Mouse (Mus musculus) adrenal gland, adult 8-10 months (tissue): ENCODE results near the gene Eif3d. TPM values are rescaled to one million over a fixed set of nuclear protein-coding genes. Genes with fewer than 3 reads are reported as not detected.

ENCODE experiments used
- DNase-seq: peaks from one replicate; pipeline ENCODE4 v3.0.0; 2022
- total RNA-seq, 4 experiments: library from RNA; stranded (reverse); gene quantifications; 2 replicates each; pipeline ENCODE4 v1.2.4; 2022

Eif3d gene
- total RNA-seq, 4 experiments from 2014 or later, result 140 to 159 (median 147) TPM

- DNase-seq, result no peak
Observed at GRCm38 (mm10) chr15:77952921-77953320, 17.7 kb downstream of the Eif3d start.

DNA sequence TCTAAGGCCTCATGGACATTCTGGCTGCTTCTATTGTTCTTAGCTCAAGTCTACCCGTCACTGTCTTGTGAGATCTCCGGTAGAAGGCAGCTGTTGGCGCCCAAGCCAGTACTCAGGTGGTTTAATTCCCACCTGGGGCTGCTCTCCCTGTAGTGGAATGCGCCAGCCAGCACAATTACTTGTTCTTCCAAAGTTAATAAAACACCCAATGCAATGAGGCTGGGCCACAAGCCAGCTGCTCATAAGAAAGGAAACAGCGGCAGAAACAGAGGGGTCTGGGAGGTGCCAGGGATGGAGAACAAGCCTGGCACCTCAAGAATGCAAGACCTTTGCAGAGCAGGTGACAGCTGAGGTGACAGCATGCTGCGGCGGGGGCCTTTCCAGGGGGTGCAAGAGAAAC, 21.6 kb downstream of the Eif3d start:
- DNase-seq, result no peak

GRCm38 (mm10) chr15:77945711-77946110, 24.9 kb downstream of the Eif3d start:
- DNase-seq, result no peak

- no peak for DNase-seq
Observed at GRCm38 (mm10) chr15:77941563-77941962, 29.1 kb downstream of the Eif3d start.

DNA sequence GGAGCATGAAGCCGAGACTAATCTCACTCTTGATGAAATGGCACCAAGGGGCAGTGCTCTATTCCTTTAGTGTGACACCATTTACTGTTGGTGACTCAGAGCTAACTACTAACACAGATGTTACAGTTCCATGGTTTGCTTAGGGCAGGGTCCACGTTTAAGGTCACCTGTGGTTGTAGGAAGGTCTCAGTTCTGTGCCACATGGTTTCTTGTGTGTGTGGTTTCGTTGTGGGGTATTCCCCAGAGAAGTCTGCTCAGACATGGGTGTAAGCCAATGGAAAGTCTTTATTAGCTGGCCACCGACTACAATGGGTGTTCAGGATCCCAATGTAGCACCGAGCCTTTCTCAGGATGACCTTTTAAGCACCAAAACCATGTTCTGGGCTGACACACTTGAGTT, 32.1 kb downstream of the Eif3d start:
- no peak for DNase-seq

GRCm38 (mm10) chr15:77935673-77936375, 34.8 kb downstream of the Eif3d start:
- DNase-seq, result no peak

GRCm38 (mm10) chr15:77934968-77935367, 35.6 kb downstream of the Eif3d start:
- no peak for DNase-seq

DNA sequence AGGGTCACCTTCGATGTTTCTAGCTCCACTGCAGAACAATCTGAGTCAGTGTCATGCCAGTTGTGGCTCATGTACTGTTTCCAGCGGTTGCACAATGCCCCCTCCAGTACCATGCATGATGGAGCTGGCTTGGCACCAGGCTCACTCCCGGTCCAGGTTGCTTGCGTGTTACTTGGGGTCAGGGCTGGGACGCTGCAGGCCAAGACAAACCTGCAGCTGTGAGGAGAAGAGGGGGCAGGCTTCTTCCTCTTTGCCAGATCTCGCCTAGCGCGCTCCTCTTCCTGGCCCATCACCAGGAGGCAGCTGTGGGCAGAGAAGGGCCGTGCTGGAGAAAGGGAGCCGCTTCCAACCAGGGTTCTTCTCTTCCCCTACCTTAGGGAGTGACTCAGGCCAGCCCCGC, 36.3 kb downstream of the Eif3d start:
- DNase-seq, result no peak

- DNase-seq, result peak; percentile 96
Observed at GRCm38 (mm10) chr15:77933770-77934169, 36.8 kb downstream of the Eif3d start.

DNA sequence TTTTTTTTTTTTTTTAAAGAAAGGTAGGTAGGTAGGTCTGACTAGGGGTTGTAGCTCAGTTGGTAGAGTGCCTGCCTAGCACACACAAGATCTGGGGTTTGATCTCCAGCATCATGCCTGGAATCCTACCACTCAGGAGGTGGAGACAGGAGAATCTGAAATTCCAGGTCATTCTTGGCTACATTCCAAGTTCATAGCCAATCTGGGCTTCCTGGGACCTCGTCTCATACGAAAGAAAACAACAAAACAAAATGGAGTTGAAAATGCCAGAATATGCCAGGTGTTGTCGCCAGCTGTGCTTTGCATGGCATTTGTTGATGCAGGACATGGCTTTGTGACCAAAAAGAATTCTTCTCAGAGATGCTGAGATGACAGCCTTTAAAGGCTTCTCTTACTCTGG, 37.4 kb downstream of the Eif3d start:
- DNase-seq, result no peak

GRCm38 (mm10) chr15:77931689-77932016, 39.0 kb downstream of the Eif3d start:
- DNase-seq, result no peak

DNA sequence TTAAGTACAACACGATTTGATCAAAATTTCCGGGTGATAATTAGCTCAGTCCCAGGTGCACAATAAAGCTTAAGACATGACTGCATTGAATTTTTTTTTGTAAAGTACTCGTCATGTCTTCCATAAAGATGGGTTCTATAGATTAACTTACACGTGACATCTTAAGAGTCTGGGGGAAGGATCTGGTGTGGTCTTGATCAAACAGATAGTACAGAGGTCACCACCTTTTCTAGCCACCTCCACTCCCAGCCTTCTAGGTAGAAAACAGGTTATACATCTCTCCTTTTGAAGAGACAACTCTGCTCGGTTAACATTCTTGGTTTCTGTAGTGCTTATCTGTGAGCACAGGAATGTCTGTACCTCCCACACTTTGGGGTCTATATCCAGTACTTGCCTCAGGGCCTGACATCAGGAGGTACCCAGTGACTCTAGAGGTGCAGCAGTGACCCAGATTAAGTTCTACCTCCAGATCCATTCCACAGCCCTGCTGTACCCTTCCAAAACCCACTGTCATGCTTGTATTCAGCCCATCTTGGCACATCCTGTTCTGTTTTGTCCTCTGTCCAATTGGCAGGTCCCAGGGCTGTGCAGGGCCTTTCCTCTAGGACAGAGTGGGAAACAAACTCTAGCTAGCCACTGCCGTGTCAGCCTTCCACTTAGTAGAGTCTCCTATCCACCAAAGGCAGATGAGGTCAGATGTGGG, 39.5 kb downstream of the Eif3d start:
- no peak for DNase-seq

DNA sequence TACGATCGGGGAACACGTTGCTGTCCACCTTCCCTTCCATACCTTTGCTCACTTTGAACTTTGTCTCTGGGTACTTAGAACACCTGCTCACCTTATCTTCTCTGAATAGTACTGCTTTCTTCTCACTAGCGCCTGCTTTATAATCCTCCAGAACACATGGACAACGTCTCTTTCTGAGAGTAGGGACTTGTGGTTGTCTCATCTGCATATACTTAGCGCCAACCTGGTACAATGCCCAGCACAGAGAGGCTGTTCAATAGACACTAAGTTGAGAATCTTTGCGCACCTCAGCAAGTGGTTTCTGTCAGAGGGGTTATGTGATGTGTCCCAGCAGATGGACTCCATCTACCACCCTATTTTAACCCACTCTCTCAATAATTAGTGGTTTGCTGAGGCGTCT, 40.8 kb downstream of the Eif3d start:
- no peak for DNase-seq

DNA sequence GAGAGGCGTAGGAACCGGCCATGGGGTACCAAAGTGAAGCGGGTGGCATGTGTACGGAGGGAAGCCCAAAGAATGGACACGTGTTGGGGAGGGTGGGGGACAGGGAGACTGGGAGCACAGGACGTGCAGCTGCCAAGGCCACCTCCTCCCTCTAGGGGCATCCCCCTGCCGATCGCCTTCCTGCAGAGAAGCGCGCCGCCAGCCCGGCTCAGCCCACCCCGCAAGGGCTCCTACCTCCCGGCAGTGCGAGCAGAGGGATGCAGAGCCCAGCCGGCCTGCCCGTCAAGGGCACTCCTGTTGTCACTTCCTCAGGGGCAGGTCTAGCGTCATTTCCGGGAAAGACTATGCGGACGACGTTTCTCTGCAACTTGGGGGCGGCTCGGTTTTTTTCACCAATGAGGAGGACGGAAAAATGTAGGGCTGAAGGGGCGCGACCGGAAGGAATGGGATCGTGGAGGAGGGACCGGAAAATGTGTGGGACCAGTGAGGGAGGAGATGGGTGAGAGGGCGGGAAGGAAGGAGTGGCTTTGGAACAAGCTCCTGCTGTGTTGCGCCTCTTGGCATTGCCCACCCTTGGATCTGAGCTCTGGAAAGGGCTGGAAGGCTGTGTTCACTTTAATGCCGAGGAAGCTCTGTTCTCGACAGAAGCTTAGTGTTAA, 41.8 kb downstream of the Eif3d start, which contains the start of gene Txn2:
Gene Txn2 (minus strand): TSS at position 334 of the 659 bp plus-strand sequence.
- DNase-seq, result peak; percentile 99

DNA sequence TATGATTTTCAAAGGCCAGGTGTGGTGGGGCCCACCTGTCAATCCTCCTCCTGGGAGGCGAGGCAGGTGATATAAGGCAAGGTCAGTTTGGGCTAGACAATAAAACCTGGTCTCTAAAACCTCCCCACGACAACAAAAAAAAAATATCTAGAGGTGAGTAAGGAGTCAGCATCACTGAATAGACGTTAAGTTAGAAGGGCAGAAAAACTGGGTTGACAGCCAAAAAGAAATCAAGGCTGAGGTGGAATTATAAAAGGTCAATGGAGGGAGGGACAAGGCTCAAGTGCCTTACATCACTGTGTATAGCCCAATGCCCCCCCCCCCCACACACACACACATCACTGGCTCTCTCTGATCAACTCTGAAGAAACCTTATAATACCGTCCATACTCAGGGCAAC, 42.5 kb downstream of the Eif3d start:
- no peak for DNase-seq

- DNase-seq, result no peak
Observed at GRCm38 (mm10) chr15:77926921-77927320, 43.7 kb downstream of the Eif3d start.

DNA sequence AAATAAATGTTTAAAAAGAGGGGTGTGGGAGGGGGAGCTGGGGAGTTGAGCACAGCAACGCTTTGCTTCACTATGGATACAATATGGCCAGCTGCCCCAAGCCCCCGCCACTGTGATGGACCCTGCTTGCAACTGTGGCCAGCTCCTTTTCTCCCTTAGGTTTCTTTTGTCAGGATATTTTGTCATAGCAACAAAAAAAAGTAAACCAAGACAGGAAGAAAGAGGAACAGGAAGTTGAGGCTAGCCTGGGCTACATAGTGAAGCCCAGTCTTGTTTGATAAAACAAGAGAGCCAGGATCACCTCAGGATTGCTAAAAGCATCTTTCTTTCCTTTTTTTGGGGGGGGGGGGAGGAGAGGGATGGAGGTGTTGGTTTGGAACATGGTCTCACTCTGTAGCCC, 45.4 kb downstream of the Eif3d start:
- no peak for DNase-seq

DNA sequence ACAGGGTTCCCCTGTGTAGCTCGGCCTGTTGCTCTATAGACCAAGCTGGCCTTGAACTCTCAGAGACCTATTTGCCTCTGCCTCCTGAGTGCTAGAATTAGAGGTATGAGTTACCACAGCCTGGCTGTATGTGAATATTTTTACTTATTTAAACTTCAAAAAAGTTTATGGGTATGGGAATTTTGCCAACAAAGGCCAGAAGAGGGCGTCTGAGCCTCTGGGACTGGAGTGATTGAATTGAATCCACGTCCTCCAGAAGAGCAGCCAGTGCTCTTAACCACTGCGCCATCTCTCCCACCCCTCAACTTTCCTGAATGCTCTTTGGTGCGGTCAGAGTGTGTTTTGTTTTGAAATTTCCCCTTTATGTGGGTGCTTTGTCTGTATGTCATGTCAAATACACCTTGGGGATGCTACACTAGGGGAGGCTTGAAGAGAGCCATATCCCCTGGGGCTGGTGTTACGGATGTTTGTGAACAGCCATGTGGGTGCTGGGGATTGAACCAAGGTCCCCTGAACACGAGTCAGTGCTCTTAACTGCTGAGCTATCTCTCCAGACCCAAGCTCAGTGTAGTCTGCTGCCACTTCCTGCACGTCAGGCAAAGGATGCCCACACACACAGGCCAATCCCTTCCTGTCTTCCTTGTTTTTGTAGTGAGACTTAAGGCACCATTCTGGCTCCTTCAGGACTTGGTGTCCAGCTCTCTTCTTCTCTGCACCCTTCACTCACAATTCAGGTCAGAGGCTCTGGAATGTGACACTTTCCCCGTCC, 47.2 kb downstream of the Eif3d start:
- DNase-seq, result no peak

GRCm38 (mm10) chr15:77922710-77923109, 47.9 kb downstream of the Eif3d start:
- DNase-seq, result no peak

- DNase-seq, result no peak
Observed at GRCm38 (mm10) chr15:77921636-77922035, 49.0 kb downstream of the Eif3d start.

- no peak for DNase-seq
Observed at GRCm38 (mm10) chr15:77920511-77921462, 49.8 kb downstream of the Eif3d start.

- no peak for DNase-seq
Observed at GRCm38 (mm10) chr15:77919441-77919840, 51.2 kb downstream of the Eif3d start.
